Mouse (Mus musculus) ES-E14 (cell line): ENCODE results near the gene Kcna10.

Experiments used
- CHD2 ChIP-seq: IDR thresholded peaks from 2 replicates; pipeline ENCODE4 v1.6.1; 2014; ENCODE audit warnings: mild to moderate bottlenecking, low read depth, low read length, inconsistent platforms
- HCFC1 ChIP-seq: IDR thresholded peaks from 2 replicates; pipeline ENCODE4 v1.6.1; 2012; ENCODE audit warnings: low read length, inconsistent platforms, borderline replicate concordance; ENCODE audit not compliant: insufficient read depth
- MAFK ChIP-seq: IDR thresholded peaks from 2 replicates; pipeline ENCODE4 v1.6.1; 2014; ENCODE audit warnings: mild to moderate bottlenecking, low read depth, low read length, inconsistent platforms; ENCODE audit not compliant: insufficient read depth
- ZC3H11A ChIP-seq: IDR thresholded peaks from 2 replicates; pipeline ENCODE4 v1.6.1; 2012; ENCODE audit warnings: low read depth, mild to moderate bottlenecking, inconsistent platforms, low read length, borderline replicate concordance
- ZNF384 ChIP-seq: IDR thresholded peaks from 2 replicates; pipeline ENCODE4 v1.6.1; 2012; ENCODE audit warnings: low read depth, low read length, inconsistent platforms

GRCm38 (mm10) chr3:107233945-107234344 lies 51.1 kb downstream of the Kcna10 start:
- TF ChIP-seq ZC3H11A (no peak), ZNF384 (no peak), HCFC1 (no peak), MAFK (no peak), CHD2 (no peak)
